Mouse (Mus musculus): ENCODE results near the gene Dgki.

- TF ChIP-seq SIN3A (IDR thresholded peaks at IDR 0.05; ENCODE audit: low read length) (no peak), JUND (conservative IDR thresholded peaks at IDR 0.05; ENCODE audit: low read depth, low read length) (no peak), RCOR1 (conservative IDR thresholded peaks at IDR 0.05; ENCODE audit: low read depth, low read length) (no peak), SMC3 (IDR thresholded peaks at IDR 0.05; ENCODE audit: low read depth, low read length) (no peak), ETS1 (conservative IDR thresholded peaks at IDR 0.05; ENCODE audit: low read depth, low read length) (no peak)
Observed at GRCm38 (mm10) chr6:36841174-36841573, 458.8 kb downstream of the Dgki start.

All from CH12.LX (cell line).